Mouse (Mus musculus) brain, embryonic 14.5 days (tissue): ENCODE data around the gene Gramd1a.

Source experiments
- CTCF ChIP-seq: fragments of 200-500 bp; IDR thresholded peaks from 2 replicates; pipeline ENCODE4 v1.5.1; 2012; ENCODE audit warnings: inconsistent platforms, mild to moderate bottlenecking, moderate library complexity, borderline replicate concordance; ENCODE audit not compliant: insufficient read depth, insufficient read length; ENCODE audit errors: extremely low read depth
- POLR2A ChIP-seq: fragments of 200-500 bp; IDR thresholded peaks from 2 replicates; pipeline ENCODE4 v1.6.1; 2012; ENCODE audit warnings: mild to moderate bottlenecking, inconsistent platforms, borderline replicate concordance; ENCODE audit not compliant: poor library complexity, insufficient read depth, insufficient read length, severe bottlenecking; ENCODE audit errors: extremely low read depth

- TF ChIP-seq CTCF (no peak), POLR2A (no peak)
Observed at GRCm38 (mm10) chr7:31163666-31164577, 8.2 kb upstream of the Gramd1a start.
